Mouse (Mus musculus): ENCODE data around the gene Defa20. TPM values are rescaled to one million over a fixed set of nuclear protein-coding genes. Genes with fewer than 3 reads are reported as not detected.

The Defa20 gene
- polyA plus RNA-seq (2021; fragmentation: Nextera tagmentation): not detected in 2 replicates
- long read RNA-seq, experiment 1: 0 reads
- long read RNA-seq, experiment 2: 0 reads

GRCm38 (mm10) chr8:21508958-21509357, at the start of gene Defa20:
Gene Defa20, plus strand, starts transcription at chr8:21509258.

GRCm38 (mm10) chr8:21528732-21529131, 19.7 kb downstream of the Defa20 start, which contains the start of gene Defa32:
Gene Defa32, plus strand, starts transcription at chr8:21529032.

Other genes starting within 250 kb of the Defa20 start
- gene Defa27, start 193.7 kb upstream of the Defa20 start, polyA plus RNA-seq (2021; fragmentation: Nextera tagmentation): not detected in 2 replicates
- not detected in 2 replicates for gene Defa29, start 182.2 kb upstream of the Defa20 start, polyA plus RNA-seq (2021; fragmentation: Nextera tagmentation)
- not detected in 2 replicates for gene Defa2, start 130.7 kb upstream of the Defa20 start, polyA plus RNA-seq (2021; fragmentation: Nextera tagmentation)
- not detected in 2 replicates for gene Defa33, start 117.4 kb upstream of the Defa20 start, polyA plus RNA-seq (2021; fragmentation: Nextera tagmentation)
- not detected in 2 replicates for gene Defa36, start 81.8 kb upstream of the Defa20 start, polyA plus RNA-seq (2021; fragmentation: Nextera tagmentation)
- not detected in 2 replicates for gene Gm7849, start 52.7 kb upstream of the Defa20 start, polyA plus RNA-seq (2021; fragmentation: Nextera tagmentation)
- not detected in 2 replicates for gene Defa32, start 19.8 kb downstream of the Defa20 start, polyA plus RNA-seq (2021; fragmentation: Nextera tagmentation)
- not detected in 2 replicates for gene Defa37, start 56.1 kb downstream of the Defa20 start, polyA plus RNA-seq (2021; fragmentation: Nextera tagmentation)
- not detected in 2 replicates for gene Defa28, start 73.7 kb downstream of the Defa20 start, polyA plus RNA-seq (2021; fragmentation: Nextera tagmentation)
- not detected in 2 replicates for gene Gm7861, start 85.2 kb downstream of the Defa20 start, polyA plus RNA-seq (2021; fragmentation: Nextera tagmentation)
- not detected in 2 replicates for gene Defa26, start 108.9 kb downstream of the Defa20 start, polyA plus RNA-seq (2021; fragmentation: Nextera tagmentation)
- gene Defa17, start 146.5 kb downstream of the Defa20 start, polyA plus RNA-seq (2021; fragmentation: Nextera tagmentation): not detected in 2 replicates
- not detected in 2 replicates for gene Defa34, start 156.5 kb downstream of the Defa20 start, polyA plus RNA-seq (2021; fragmentation: Nextera tagmentation)
- gene AY761184, start 194.4 kb downstream of the Defa20 start, polyA plus RNA-seq (2021; fragmentation: Nextera tagmentation): not detected in 2 replicates
- gene Defa24, start 225.2 kb downstream of the Defa20 start, polyA plus RNA-seq (2021; fragmentation: Nextera tagmentation): not detected in 2 replicates

Measured in layer of hippocampus, adult 6 months (tissue).